Mouse (Mus musculus) embryonic facial prominence, embryonic 13.5 days (tissue): ENCODE data around the gene Gm10065. TPM values are rescaled to one million over a fixed set of nuclear protein-coding genes. Genes with fewer than 3 reads are reported as not detected.

Experiments
- microRNA counts: library from miRNA; unstranded; fragments of <30 nt; microRNA quantifications from one replicate; lab custom pipeline; 2016
- microRNA-seq: library from miRNA; unstranded; fragments of <30 nt; microRNA quantifications from one replicate; pipeline ENCODE4, GENCODE M21; 2016
- polyA plus RNA-seq: library from polyadenylated mRNA; unstranded; fragments of >200 nt; fragmentation: Nextera tagmentation; extraction: Ambion mirVana; gene quantifications from 2 replicates; pipeline ENCODE4 v1.2.1, GENCODE M21; 2015

Gm10065 gene
- polyA plus RNA-seq, 1 experiment from 2014 or later = not detected

MicroRNA genes within 50 kb of the gene (microRNA counts, 519-probe panel; counts per million panel counts)
- 3,246 counts per million, percentile 75 among the panel's probes with 10 or more counts for microRNA mmu-miR-1896 (lab: Ali Mortazavi, UCI)

Small RNAs within 50 kb of the gene (microRNA-seq; reads per million reads assigned to microRNA genes)
- not detected for gene Mir1896

Other genes starting within 250 kb of the Gm10065 start
- gene Gpx5, start 186.7 kb downstream of the Gm10065 start, polyA plus RNA-seq = not detected in 2 replicates
- gene Gpx6, start 167.3 kb downstream of the Gm10065 start, polyA plus RNA-seq = 0.38 and 0.39 TPM in 2 replicates
- gene Olfr1367, start 132.5 kb downstream of the Gm10065 start, polyA plus RNA-seq = not detected in 2 replicates
- 12.8 and 13.6 TPM in 2 replicates for gene Zscan12, start 116.6 kb downstream of the Gm10065 start, polyA plus RNA-seq
- gene Zkscan3, start 76.7 kb downstream of the Gm10065 start, polyA plus RNA-seq = 103 and 108 TPM in 2 replicates
- gene Pgbd1, start 38.4 kb downstream of the Gm10065 start, polyA plus RNA-seq = 3.2 and 4.6 TPM in 2 replicates
- gene Zscan26, start 25.7 kb downstream of the Gm10065 start, polyA plus RNA-seq = 36.7 and 40.2 TPM in 2 replicates
- 2.8 and 3.5 TPM in 2 replicates for gene Nkapl, start 10.9 kb downstream of the Gm10065 start, polyA plus RNA-seq
- gene Zkscan4, start 534 bp downstream of the Gm10065 start, polyA plus RNA-seq = 4.6 and 5.0 TPM in 2 replicates
- 0.53 and 1.0 TPM in 2 replicates for gene AK157302, start 15.8 kb upstream of the Gm10065 start, polyA plus RNA-seq
- 5.3 and 15.9 TPM in 2 replicates for gene Gm11273, start 22.0 kb upstream of the Gm10065 start, polyA plus RNA-seq
- 5.2 and 7.5 TPM in 2 replicates for gene Zkscan8, start 51.7 kb upstream of the Gm10065 start, polyA plus RNA-seq
- gene Olfr1366, start 63.4 kb upstream of the Gm10065 start, polyA plus RNA-seq = 0.17 and 0.36 TPM in 2 replicates
- gene Olfr1535, start 80.5 kb upstream of the Gm10065 start, polyA plus RNA-seq = 0.08 TPM in 1 of 2 replicates, not detected in the other
- not detected in 2 replicates for gene Olfr1364, start 102.3 kb upstream of the Gm10065 start, polyA plus RNA-seq
- gene Olfr1362, start 134.6 kb upstream of the Gm10065 start, polyA plus RNA-seq = not detected in 2 replicates
- 0.28 TPM in 1 of 2 replicates, not detected in the other for gene Olfr11, start 163.1 kb upstream of the Gm10065 start, polyA plus RNA-seq
- 0.10 TPM in 1 of 2 replicates, not detected in the other for gene Olfr1361, start 183.9 kb upstream of the Gm10065 start, polyA plus RNA-seq
- not detected in 2 replicates for gene Olfr1360, start 198.0 kb upstream of the Gm10065 start, polyA plus RNA-seq
- not detected in 2 replicates for gene Olfr1359, start 218.7 kb upstream of the Gm10065 start, polyA plus RNA-seq
- gene Hist1h2bl, start 236.7 kb upstream of the Gm10065 start, polyA plus RNA-seq = 2.1 and 5.2 TPM in 2 replicates
- gene Hist1h2ai, start 237.0 kb upstream of the Gm10065 start, polyA plus RNA-seq = 48.1 and 52.2 TPM in 2 replicates
- gene Hist1h3h, start 238.2 kb upstream of the Gm10065 start, polyA plus RNA-seq = 10.0 and 21.3 TPM in 2 replicates
- 4.2 and 7.3 TPM in 2 replicates for gene Hist1h2bm, start 242.6 kb upstream of the Gm10065 start, polyA plus RNA-seq